Mouse (Mus musculus) olfactory bulb, adult 2 months (tissue): ENCODE measurements around the gene Selplg.

Experiments
- CTCF ChIP-seq: fragments of 200-500 bp; IDR thresholded peaks from 2 replicates; pipeline ENCODE4 v1.5.1; 2012; ENCODE audit warnings: low read depth, mild to moderate bottlenecking, low read length, moderate library complexity; ENCODE audit not compliant: insufficient read depth
- POLR2A ChIP-seq: fragments of 200-500 bp; IDR thresholded peaks from 2 replicates; pipeline ENCODE4 v1.6.1; 2012; ENCODE audit warnings: mild to moderate bottlenecking, low read depth, low read length, moderate library complexity; ENCODE audit not compliant: insufficient read depth

GRCm38 (mm10) chr5:113818572-113818971 is 13.9 kb downstream of the Selplg start:
- TF ChIP-seq CTCF (no peak), POLR2A (no peak)
